Mouse (Mus musculus) c-Kit-positive CD71-positive TER-119-positive erythroid progenitor cells, embryonic 14.5 days (primary cell): ENCODE measurements around the gene Ick.
A peak's percentile ranks its signal among the peaks of the same experiment; 100 is the strongest.

Source experiments
- DNase-seq: peaks from one replicate; pipeline ENCODE4 v3.0.0-alpha.2; 2013; ENCODE audit warnings: low spot score

Gene Ick

GRCm38 (mm10) chr9:78190651-78191634 lies 82.0 kb downstream of the Ick start:
- peak; percentile 34 for DNase-seq

DNA sequence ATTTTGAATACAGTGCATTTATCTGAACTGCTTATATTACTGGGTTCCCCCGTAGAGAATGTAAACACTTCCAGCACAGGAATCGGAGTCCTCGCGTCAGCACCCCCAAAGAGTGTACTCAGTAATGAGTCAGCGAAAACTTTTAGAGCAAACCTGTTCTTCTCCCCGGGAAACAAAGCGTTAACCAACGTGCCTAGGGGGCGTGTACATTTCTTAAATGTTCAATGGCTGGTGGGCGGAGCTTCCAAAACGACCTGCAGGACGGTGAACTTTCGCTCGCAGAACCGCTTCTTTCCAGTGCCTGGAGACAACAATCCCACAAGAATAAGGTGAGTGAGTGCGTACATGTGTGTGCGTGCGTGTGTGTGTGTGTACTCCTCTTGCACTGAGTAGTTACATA lies 82.7 kb downstream of the Ick start:
- DNase-seq = peak; percentile 92

DNA sequence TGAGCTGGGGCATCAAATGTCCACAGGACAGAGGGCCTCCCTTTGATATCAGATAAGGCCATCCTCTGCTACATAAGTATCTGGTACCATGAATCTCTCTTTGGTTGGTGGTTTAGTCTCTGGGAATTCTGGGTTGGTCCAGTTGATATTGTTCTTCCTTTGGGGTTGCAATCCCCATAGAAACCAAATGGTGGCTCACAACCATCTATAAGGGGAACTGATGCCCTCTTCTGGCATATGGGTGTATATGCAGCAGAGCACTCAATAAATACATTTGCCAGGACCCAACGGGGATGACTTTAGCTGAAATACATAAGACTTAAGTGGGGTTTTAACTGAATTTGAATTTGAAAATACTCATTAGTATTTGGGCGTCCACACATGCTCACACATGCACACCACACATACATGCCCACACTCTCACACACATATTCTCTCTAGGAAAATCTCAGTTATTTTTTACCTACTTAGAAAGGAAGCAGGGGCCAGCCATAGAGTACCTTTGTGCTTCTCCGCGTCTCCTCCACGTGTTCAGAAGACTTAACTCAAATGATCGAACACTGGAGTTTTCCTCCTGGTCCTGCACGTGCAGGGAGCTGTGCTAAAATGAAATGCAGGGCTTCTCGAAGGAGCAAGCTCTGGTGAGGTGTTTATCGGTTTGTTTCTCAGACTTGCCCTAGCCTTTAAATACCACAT lies 85.1 kb downstream of the Ick start:
- DNase-seq = peak; percentile 70

GRCm38 (mm10) chr9:78195034-78195433 lies 86.0 kb downstream of the Ick start:
- DNase-seq = no peak

GRCm38 (mm10) chr9:78197801-78198200 lies 88.8 kb downstream of the Ick start:
- DNase-seq = no peak

DNA sequence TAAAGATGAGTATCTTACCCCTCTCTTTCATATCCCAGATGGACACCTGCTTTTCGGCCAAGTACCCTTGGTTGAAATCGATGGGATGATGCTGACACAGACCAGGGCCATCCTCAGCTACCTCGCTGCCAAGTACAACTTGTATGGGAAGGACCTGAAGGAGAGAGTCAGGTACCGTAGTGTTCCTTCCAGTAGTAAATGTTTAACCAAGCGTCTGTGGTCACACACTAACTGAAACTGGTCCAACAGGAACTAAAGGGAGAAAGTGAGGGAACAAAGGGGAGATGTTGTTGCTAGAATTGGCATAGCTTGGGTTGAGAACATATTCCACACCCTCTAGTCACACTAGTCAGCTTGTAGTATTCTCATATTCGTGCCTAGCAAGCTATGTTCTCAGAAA lies 95.2 kb downstream of the Ick start:
- no peak for DNase-seq

DNA sequence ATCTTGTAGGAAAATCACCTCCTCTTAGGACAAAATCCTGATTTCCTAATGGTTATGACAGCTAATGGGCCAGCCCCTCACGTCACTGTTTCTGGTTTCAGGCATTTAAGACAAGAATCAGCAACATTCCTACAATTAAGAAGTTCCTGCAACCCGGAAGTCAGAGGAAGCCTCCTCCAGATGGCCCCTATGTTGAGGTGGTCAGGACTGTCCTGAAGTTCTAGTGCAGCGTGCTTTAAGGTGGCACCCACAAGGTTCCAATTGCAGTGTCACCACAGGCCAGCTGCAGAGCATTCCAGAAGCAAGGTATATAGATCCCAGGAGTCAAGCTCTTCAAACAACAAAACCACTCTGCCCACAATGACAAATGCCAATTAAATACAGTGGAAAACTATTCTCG lies 100.0 kb downstream of the Ick start:
- no peak for DNase-seq

GRCm38 (mm10) chr9:78210079-78210478 lies 101.1 kb downstream of the Ick start:
- no peak for DNase-seq

DNA sequence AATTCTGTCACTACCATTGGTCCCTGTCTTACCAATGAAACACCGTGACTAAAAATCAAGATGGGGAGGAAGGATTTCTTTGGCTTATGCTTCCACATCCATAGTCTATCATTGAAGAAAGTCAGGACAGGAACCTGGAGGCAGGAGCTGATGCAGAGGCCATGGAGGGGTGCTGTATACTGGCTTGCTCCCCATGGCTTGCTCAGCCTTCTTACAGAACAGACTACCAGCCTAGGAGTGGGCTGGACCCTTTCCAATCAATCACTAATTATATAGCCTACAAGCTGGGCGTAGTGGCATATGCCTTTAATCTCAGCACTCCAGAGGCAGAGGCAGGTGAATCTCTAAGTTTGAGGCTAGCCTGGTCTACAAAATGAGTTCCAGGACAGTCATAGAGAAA lies 101.8 kb downstream of the Ick start:
- no peak for DNase-seq

DNA sequence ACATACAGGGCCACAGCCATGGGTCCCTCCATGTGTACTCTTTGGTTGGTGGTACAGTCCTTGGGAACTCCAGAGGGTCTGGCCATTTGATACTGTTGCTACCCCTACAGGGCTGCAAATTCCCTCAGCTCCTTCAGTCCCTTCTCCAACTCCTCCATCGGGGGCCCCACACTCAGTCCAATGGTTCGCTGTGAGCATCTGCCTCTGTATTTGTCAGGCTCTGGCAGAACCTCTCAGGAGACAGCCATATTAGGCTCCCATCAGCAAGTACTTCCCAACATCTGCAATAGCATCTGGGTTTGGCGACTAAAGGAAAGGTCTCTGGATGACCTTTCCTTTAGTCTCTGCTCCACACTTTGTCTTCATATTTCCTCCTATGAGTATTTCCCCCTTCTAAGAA lies 102.5 kb downstream of the Ick start:
- no peak for DNase-seq

DNA sequence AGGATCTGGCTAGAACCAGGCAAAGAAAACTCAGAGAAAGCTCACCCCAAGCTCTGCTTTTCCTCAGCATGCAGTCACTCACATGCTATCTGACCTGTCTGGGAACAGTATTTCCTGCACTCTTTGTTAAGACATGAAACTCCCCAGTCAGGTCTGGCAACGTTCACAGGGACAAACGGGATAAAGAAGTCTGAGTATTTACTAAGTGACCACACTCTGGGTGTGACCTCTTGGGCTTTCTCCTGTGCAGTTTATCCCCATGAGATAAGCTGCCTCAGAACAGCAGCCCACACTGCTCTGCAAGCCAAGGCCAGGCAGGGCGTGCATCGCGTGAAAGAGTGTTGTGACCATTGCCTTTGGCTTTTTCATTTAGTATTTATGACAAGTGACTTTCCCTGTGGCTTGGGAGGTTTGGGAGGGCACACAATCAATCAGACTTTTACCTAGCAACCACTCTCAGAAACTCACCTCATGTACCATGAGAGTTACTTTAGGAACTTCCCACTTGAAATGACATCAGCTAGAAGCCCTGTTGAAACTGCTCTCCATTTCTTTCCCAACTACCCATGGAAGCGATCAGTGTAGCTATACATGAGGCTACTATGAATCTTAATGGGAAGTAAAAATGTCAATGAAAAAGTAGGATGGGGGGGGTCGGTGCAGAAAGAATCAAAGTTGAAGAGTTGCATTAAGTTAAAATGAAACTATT lies 103.5 kb downstream of the Ick start:
- no peak for DNase-seq

DNA sequence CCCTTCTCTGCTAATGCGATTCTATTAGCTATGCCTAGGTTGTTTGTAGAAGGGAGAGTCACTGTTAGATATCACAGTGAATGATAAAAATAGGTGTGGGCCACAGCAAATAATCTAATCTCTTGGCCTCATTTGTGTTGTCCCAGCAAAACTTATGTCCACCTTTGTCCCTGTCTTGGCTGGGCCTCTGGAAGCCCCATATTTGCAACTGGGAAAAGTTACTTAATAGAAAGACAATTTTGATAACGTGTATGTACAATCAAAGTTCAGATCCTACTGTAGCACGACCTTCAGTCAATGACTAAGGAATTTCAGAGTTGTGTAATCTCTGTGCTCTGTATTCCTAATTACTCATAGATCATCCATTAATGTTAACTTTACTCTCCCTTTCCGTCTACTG lies 108.1 kb downstream of the Ick start:
- no peak for DNase-seq
